Mouse (Mus musculus) brain, embryonic 14.5 days (tissue): ENCODE results near the gene Mblac2.

Source experiments
- CTCF ChIP-seq: fragments of 200-500 bp; IDR thresholded peaks from 2 replicates; pipeline ENCODE4 v1.5.1; 2012; ENCODE audit warnings: inconsistent platforms, mild to moderate bottlenecking, moderate library complexity, borderline replicate concordance; ENCODE audit not compliant: insufficient read depth, insufficient read length; ENCODE audit errors: extremely low read depth
- POLR2A ChIP-seq: fragments of 200-500 bp; IDR thresholded peaks from 2 replicates; pipeline ENCODE4 v1.6.1; 2012; ENCODE audit warnings: mild to moderate bottlenecking, inconsistent platforms, borderline replicate concordance; ENCODE audit not compliant: poor library complexity, insufficient read depth, insufficient read length, severe bottlenecking; ENCODE audit errors: extremely low read depth

DNA sequence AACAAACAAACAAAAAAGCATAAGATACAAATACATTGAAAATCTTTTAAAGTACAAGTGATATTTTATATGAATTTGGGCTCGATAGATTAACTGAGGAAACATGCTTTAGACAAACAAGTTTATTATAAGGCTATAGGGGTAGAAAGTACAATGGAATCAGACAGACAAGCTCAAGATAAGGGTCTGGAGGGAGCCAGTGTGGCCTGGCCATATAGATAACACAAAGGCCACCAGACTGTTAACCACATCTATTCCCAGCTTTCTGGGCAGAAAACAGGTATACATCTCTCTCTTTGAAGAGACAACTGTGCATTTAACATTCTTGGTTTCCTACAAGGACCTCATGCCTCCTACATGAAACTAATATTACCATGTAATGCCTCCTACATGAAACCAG is 19.2 kb downstream of the Mblac2 start:
- TF ChIP-seq CTCF (no peak), POLR2A (no peak)
